Mouse (Mus musculus): ENCODE data around the gene Safb2. TPM values are rescaled to one million over a fixed set of nuclear protein-coding genes. Genes with fewer than 3 reads are reported as not detected.

Safb2 gene
- polyA plus RNA-seq, 1 experiment from 2014 or later = 28.8 TPM

GRCm38 (mm10) chr17:56588921-56589320 lies 4.5 kb upstream of the Safb2 start:
- H3K4me1 ChIP-seq (replicated peaks; ENCODE audit: control insufficient read depth, insufficient read depth) = peaks cover 5% of the 10 kb centered on the region; the same call in 1 of the 2 replicates
- H3K27me3 ChIP-seq (ENCODE audit: control insufficient read depth, insufficient read depth, low read length) = no peaks in the 10 kb centered on the region
- H3K9me3 ChIP-seq (ENCODE audit: control insufficient read depth, low read length) = no peaks in the 10 kb centered on the region
- no peak overlapping the region for H3K27ac ChIP-seq (replicated peaks)
- no peak for TF ChIP-seq EP300 (optimal IDR thresholded peaks at IDR 0.05)
- TF ChIP-seq CTCF (IDR thresholded peaks at IDR 0.05; ENCODE audit: low read depth) = no peak
- DNase-seq (ENCODE audit: low spot score) (no peak), ATAC-seq (ENCODE audit: low FRiP score, low TSS enrichment) (no peak)
- 97% methylated on average over 4 of the region's 4 CpGs for WGBS
- peaks cover 31% of the 10 kb centered on the region for H3K36me3 ChIP-seq (ENCODE audit: control insufficient read depth, insufficient read depth, low read length)
- no peak overlapping the region for H3K4me2 ChIP-seq (replicated peaks; ENCODE audit: low read depth)
- no peak overlapping the region; the same call in 1 of the 2 replicates for H3K9ac ChIP-seq (ENCODE audit: low read length)
- H3K4me3 ChIP-seq (ENCODE audit: low read depth, low read length) = no peak overlapping the region

DNA sequence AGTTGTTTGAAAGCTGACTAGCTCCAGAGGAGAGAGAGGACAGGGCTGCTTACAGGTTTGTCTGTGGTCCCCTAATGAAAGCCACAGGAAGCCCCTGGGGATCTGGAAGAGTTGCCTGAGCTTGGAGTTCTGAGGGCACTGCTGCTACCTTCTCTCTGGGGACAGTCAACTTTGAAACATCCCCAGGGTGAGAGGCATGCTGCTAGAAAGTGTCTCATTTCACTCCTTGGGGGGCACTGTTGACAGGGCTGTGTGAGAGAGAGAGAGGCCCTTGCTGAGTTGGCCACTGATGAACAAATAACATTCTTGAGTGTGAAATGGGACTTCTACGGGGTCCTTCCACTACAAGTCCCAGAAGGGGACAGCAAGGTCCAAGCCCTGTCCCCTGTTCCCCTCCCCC lies 3.4 kb upstream of the Safb2 start:
- DNase-seq (ENCODE audit: low spot score) (no peak), ATAC-seq (ENCODE audit: low FRiP score, low TSS enrichment) (no peak)
- WGBS = 67% methylated on average over 1 of the region's 1 CpGs
- no peak overlapping the region for H3K4me3 ChIP-seq (ENCODE audit: low read depth, low read length)
- H3K4me2 ChIP-seq (replicated peaks; ENCODE audit: low read depth) = no peak overlapping the region
- no peaks in the 10 kb centered on the region for H3K27me3 ChIP-seq (ENCODE audit: control insufficient read depth, insufficient read depth, low read length)
- no peak overlapping the region for H3K9ac ChIP-seq (ENCODE audit: low read length)
- peaks cover 12% of the 10 kb centered on the region; the same call in 1 of the 2 replicates for H3K4me1 ChIP-seq (replicated peaks; ENCODE audit: control insufficient read depth, insufficient read depth)
- H3K27ac ChIP-seq (replicated peaks) = no peak overlapping the region
- TF ChIP-seq CTCF (IDR thresholded peaks at IDR 0.05; ENCODE audit: low read depth) = no peak
- TF ChIP-seq EP300 (optimal IDR thresholded peaks at IDR 0.05) = no peak
- H3K9me3 ChIP-seq (ENCODE audit: control insufficient read depth, low read length) = no peaks in the 10 kb centered on the region
- H3K36me3 ChIP-seq (ENCODE audit: control insufficient read depth, insufficient read depth, low read length) = peaks cover 24% of the 10 kb centered on the region

- peak overlapping the region; percentile 54 for H3K4me2 ChIP-seq (replicated peaks; ENCODE audit: low read depth)
- TF ChIP-seq EP300 (optimal IDR thresholded peaks at IDR 0.05) = no peak
- no peak for TF ChIP-seq CTCF (IDR thresholded peaks at IDR 0.05; ENCODE audit: low read depth)
- DNase-seq (ENCODE audit: low spot score) (peak; percentile 63), ATAC-seq (ENCODE audit: low FRiP score, low TSS enrichment) (peak; percentile 5; the same call in 1 of the 2 replicates)
- WGBS = under 1% methylated on average over 61 of the region's 61 CpGs
- H3K36me3 ChIP-seq (ENCODE audit: control insufficient read depth, insufficient read depth, low read length) = peaks cover 17% of the 10 kb centered on the region
- H3K4me1 ChIP-seq (replicated peaks; ENCODE audit: control insufficient read depth, insufficient read depth) = peaks cover 14% of the 10 kb centered on the region; the same call in 1 of the 2 replicates
- H3K4me3 ChIP-seq (ENCODE audit: low read depth, low read length) = peak overlapping the region; percentile 93
- H3K27me3 ChIP-seq (ENCODE audit: control insufficient read depth, insufficient read depth, low read length) = no peaks in the 10 kb centered on the region
- H3K9ac ChIP-seq (ENCODE audit: low read length) = peak overlapping the region; percentile 90
- H3K27ac ChIP-seq (replicated peaks) = peak overlapping the region; percentile 96
- no peaks in the 10 kb centered on the region for H3K9me3 ChIP-seq (ENCODE audit: control insufficient read depth, low read length)
Measured at GRCm38 (mm10) chr17:56585171-56585821, 911 bp upstream of the Safb2 start.

DNA sequence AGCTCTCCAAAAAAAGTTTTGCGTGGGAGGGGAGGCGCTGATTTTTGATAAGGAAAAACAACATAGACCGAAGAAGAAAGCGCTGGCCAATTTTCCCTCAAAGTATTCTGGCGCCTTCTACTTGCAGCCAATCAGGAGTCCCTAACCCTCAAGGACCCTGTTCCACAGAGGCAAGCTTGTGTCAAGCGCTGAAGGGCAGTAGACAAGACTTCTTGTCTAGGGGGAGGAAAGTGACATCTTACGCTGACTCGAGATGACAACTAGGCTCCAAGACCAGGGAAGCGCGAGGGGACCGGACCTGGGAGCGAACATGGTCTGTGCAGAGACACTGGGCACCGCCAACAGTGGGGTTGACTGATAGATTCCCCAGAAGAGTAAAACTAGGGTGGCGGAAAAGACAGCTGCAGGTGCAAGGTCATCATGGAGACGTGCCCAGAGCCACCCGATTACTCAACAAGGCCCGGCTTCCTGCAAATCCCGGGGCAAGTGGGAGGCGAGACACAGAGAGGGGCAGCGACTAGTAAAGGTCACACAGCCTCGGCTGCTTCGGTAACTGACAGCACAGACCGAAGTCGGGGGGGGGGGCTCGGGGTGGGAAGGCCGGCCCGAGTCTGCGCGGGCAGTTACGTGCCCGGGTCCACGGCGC lies 651 bp downstream of the Safb2 start:
- H3K4me1 ChIP-seq (replicated peaks; ENCODE audit: control insufficient read depth, insufficient read depth) = peaks cover 14% of the 10 kb centered on the region; the same call in 1 of the 2 replicates
- DNase-seq (ENCODE audit: low spot score) = no peak
- H3K9me3 ChIP-seq (ENCODE audit: control insufficient read depth, low read length) = no peaks in the 10 kb centered on the region
- no peaks in the 10 kb centered on the region for H3K27me3 ChIP-seq (ENCODE audit: control insufficient read depth, insufficient read depth, low read length)
- under 1% methylated on average over 32 of the region's 33 CpGs for WGBS
- H3K36me3 ChIP-seq (ENCODE audit: control insufficient read depth, insufficient read depth, low read length) = peaks cover 13% of the 10 kb centered on the region; the same call in 1 of the 2 replicates
- H3K4me2 ChIP-seq (replicated peaks; ENCODE audit: low read depth) = peak overlapping the region; percentile 86
- TF ChIP-seq CTCF (IDR thresholded peaks at IDR 0.05; ENCODE audit: low read depth) (no peak), EP300 (optimal IDR thresholded peaks at IDR 0.05) (no peak)
- ATAC-seq (ENCODE audit: low FRiP score, low TSS enrichment) = no peak
- peak overlapping the region; percentile 98 for H3K27ac ChIP-seq (replicated peaks)
- H3K4me3 ChIP-seq (ENCODE audit: low read depth, low read length) = peak overlapping the region; percentile 89
- peak overlapping the region; percentile 97 for H3K9ac ChIP-seq (ENCODE audit: low read length)

DNA sequence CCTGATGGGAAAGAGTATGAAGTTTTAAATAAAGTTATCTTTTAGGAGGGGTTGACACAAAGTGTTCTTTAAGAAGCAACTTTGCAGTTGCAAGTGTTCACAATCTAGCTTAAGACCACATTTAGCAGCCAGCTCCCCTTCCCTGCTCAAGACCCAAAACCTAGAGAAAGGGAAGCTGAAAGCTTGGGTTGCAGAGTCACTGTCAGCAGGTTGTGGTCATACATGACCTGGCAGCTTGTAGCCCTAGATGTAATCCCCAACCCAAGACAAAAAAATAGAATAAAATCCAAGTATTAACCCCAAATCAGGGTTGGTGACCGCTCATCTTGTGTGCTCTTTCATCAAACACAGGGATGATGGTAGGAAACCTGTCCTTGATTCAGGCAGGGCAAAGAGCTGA lies 1.3 kb downstream of the Safb2 start:
- H3K4me2 ChIP-seq (replicated peaks; ENCODE audit: low read depth) = peak overlapping the region; percentile 86
- peak overlapping the region; percentile 97 for H3K9ac ChIP-seq (ENCODE audit: low read length)
- H3K9me3 ChIP-seq (ENCODE audit: control insufficient read depth, low read length) = no peaks in the 10 kb centered on the region
- WGBS = 57% methylated on average over 1 of the region's 1 CpGs
- H3K4me1 ChIP-seq (replicated peaks; ENCODE audit: control insufficient read depth, insufficient read depth) = peaks cover 14% of the 10 kb centered on the region; the same call in 1 of the 2 replicates
- peaks cover 16% of the 10 kb centered on the region for H3K36me3 ChIP-seq (ENCODE audit: control insufficient read depth, insufficient read depth, low read length)
- no peak for DNase-seq (ENCODE audit: low spot score)
- TF ChIP-seq EP300 (optimal IDR thresholded peaks at IDR 0.05) (no peak), CTCF (IDR thresholded peaks at IDR 0.05; ENCODE audit: low read depth) (no peak)
- no peaks in the 10 kb centered on the region for H3K27me3 ChIP-seq (ENCODE audit: control insufficient read depth, insufficient read depth, low read length)
- H3K27ac ChIP-seq (replicated peaks) = 0 out of 2 replicates have a peak overlapping the region, but pooled peaks have one; percentile 98
- no peak for ATAC-seq (ENCODE audit: low FRiP score, low TSS enrichment)
- peak overlapping the region; percentile 89 for H3K4me3 ChIP-seq (ENCODE audit: low read depth, low read length)

DNA sequence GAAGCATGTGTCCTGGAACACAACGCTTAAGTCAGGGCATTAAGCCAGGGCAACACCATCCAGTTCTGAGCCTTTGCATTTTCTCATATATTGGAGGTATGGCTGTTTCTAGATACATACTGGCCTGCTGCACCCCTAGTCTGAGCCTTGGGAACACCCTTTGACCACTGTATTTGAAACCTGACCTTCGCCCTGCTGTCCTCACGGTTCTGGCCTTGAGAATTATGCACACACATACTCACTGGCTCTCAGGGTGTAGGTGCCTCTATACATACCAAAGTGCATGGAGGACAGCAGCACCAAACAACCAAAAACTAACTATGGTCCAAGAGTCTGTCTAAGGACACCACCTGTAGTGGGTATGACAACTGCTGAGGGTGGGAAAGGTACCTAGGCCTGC lies 11.4 kb downstream of the Safb2 start:
- Histone ChIP-seq H3K36me3 (ENCODE audit: control insufficient read depth, insufficient read depth, low read length) (peaks cover 53% of the 10 kb centered on the region), H3K9me3 (ENCODE audit: control insufficient read depth, low read length) (no peaks in the 10 kb centered on the region), H3K4me1 (replicated peaks; ENCODE audit: control insufficient read depth, insufficient read depth) (no peaks in the 10 kb centered on the region), H3K4me2 (replicated peaks; ENCODE audit: low read depth) (no peak overlapping the region), H3K9ac (ENCODE audit: low read length) (no peak overlapping the region), H3K27ac (replicated peaks) (no peak overlapping the region), H3K27me3 (ENCODE audit: control insufficient read depth, insufficient read depth, low read length) (no peaks in the 10 kb centered on the region), H3K4me3 (ENCODE audit: low read depth, low read length) (no peak overlapping the region)
- no peak for ATAC-seq (ENCODE audit: low FRiP score, low TSS enrichment)
- no peak for TF ChIP-seq CTCF (IDR thresholded peaks at IDR 0.05; ENCODE audit: low read depth)
- no peak for TF ChIP-seq EP300 (optimal IDR thresholded peaks at IDR 0.05)
- WGBS = 93% methylated on average over 3 of the region's 3 CpGs
- no peak for DNase-seq (ENCODE audit: low spot score)

Measured in stomach, postnatal 0 days (tissue).